Mouse (Mus musculus): ENCODE results near the gene Macrod2.

The Macrod2 gene

DNA sequence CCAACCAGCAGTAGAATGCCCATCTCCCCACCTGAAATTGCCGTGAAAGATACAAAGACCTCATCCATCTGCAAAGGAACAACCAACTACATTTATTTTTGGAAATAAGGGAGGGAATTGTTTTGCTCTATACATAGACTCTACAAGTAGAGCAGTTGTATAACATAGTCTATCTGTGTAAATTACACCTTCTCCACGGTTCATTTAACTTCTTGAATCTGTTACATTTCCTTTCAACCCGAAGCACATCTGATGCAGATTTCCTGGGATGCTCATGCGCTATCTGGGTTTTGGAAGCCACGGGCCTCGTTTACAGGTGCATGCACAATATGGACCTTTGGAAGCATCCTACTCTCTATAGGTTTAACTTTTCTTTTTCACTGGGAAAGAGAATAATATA, 175.8 kb downstream of the Macrod2 start:
- DNase-seq (ENCODE audit: low read depth, low spot score): no peak

GRCm38 (mm10) chr2:140592537-140593261, 197.6 kb downstream of the Macrod2 start:
- no peak for DNase-seq (ENCODE audit: low read depth, low spot score)

DNA sequence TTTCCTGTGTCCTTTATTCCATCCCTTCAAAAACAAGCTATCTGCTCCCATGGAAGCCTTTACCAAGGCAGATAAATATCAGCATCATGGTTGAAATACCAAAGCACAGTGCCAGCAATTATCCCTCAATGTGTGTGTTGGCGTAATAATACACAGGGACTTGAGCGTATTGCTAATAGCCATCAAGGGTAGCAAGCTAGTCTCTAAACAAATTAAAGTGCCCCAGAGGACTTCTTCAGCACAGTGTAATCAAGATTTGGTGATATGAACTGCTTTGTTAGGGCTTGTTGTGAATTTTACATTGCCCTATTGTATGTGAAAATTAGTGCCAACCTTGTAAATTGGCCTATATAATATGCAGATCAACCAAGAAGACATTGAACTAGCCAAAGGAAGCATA, 201.8 kb downstream of the Macrod2 start:
- DNase-seq (ENCODE audit: low read depth, low spot score): no peak

- DNase-seq (ENCODE audit: low read depth, low spot score): no peak
Observed at GRCm38 (mm10) chr2:140615451-140615850, 220.3 kb downstream of the Macrod2 start.

DNA sequence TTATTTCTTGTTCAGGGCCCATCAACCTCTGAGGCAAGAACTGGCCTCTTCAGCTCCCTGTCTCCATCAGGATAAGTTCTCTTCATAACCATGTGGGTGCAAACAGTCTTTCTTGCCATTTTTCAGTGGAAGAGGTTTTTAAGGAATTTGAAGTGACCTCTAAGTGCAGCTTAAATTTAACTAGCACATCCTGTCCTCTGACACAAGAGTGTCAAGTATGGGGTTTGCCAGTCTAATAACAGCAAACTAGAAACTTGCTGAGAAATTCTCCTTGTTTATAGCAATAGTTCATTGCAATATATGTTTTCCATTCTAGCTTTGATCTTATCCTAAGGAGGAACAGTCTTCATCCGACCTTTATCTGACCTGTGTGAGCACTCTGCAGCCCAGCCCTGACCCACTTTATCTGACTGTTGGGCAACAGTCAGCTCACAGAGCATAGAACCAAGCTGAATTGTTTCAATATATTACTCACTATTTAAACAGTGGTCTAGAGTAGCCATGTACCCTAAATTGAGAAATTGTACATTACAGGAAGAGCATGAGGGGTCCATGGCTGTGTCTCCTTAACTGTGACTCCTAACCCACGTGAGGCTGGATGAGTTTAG, 226.7 kb downstream of the Macrod2 start:
- no peak for DNase-seq (ENCODE audit: low read depth, low spot score)

DNA sequence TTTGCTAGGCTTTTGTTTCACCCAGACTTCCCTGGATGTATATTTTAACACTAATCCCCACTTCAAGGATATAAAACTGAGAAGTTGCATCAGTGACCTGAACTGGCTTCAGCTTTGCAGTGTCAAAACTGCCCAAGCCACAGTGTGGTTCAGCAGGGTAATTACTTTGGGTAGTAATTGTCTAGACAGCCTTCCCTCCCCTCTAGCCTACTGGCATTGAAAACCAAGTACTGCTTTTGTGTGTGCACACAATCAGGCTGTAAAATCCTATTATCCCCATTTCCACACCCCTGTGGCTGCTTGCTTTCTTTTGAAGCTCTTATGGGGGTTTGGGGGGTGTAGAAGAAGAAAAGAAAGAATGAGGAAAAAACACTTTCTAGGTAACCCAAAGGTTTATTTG, 258.4 kb downstream of the Macrod2 start:
- DNase-seq (ENCODE audit: low read depth, low spot score): no peak

- DNase-seq (ENCODE audit: low read depth, low spot score): no peak
Observed at GRCm38 (mm10) chr2:140653978-140654377, 258.9 kb downstream of the Macrod2 start.

DNA sequence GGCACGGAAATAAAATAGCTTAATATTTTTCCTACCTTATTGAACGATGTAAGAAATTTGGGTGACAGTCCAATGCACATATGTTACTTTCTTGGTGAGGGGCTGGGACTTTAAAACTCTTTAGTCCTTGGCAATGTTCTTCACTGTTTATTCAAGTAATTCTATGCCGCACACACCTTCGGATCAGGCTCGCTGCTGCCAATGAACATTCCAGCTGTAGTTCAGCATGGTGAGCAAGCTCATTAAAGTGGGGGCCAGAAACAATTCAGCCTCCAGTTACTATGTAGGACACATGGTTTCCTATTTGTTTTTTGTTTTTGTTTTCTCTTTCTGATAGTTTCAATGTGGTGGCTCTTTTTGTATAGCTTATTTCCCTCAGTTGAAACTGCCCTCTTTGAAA, 267.6 kb downstream of the Macrod2 start:
- DNase-seq (ENCODE audit: low read depth, low spot score): no peak

GRCm38 (mm10) chr2:140664381-140664780, 269.3 kb downstream of the Macrod2 start:
- no peak for DNase-seq (ENCODE audit: low read depth, low spot score)

GRCm38 (mm10) chr2:140666846-140667245, 271.7 kb downstream of the Macrod2 start:
- DNase-seq (ENCODE audit: low read depth, low spot score): no peak

GRCm38 (mm10) chr2:140667261-140668047, 272.3 kb downstream of the Macrod2 start:
- DNase-seq (ENCODE audit: low read depth, low spot score): no peak

GRCm38 (mm10) chr2:140668311-140668710, 273.2 kb downstream of the Macrod2 start:
- DNase-seq (ENCODE audit: low read depth, low spot score): peak; percentile 48

GRCm38 (mm10) chr2:140669081-140669480, 274.0 kb downstream of the Macrod2 start:
- DNase-seq (ENCODE audit: low read depth, low spot score): no peak

DNA sequence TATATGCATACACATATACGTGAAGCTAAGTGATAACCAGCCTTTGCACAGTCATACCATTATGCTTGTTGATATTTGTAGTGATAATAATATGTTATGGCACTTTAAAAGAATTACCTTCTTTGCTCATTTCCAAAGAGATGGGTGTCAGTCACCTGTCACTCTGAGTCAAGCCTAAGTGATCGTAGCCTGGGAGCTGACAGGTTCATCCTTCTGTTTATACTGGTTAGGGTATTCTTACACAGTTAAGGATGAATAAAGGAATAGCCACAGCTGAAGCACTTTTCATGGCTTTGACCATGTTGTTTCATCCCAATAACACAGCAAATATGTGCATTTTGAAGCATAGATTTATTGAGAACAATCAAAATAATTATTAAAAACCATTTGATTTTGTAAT, 274.7 kb downstream of the Macrod2 start:
- DNase-seq (ENCODE audit: low read depth, low spot score): no peak

DNA sequence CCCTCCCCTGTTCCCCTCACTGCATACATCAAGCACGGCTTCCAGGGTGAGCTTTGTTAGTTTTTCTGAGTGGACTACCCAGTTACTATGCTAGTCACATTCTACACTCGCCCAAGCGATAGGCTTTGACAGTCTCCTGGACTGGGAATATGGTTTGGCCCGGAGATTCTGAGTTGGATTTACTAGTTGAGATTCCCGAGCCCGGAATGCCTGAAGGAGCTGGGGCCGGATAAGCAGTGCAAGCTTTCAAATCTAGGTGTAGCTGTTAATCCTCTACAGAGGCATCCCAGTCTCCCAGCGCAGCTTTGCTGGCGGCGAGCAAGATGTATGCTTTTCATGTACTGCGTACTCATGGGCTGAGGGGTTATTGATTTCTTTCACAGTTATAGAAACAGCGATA, 275.3 kb downstream of the Macrod2 start:
- no peak for DNase-seq (ENCODE audit: low read depth, low spot score)

GRCm38 (mm10) chr2:140670963-140671702, 276.0 kb downstream of the Macrod2 start, which contains the start of gene Flrt3:
Flrt3 (minus strand) TSS chr2:140671469.
- DNase-seq (ENCODE audit: low read depth, low spot score): peak; percentile 73

- DNase-seq (ENCODE audit: low read depth, low spot score): no peak
Observed at GRCm38 (mm10) chr2:140673466-140673865, 278.4 kb downstream of the Macrod2 start.

DNA sequence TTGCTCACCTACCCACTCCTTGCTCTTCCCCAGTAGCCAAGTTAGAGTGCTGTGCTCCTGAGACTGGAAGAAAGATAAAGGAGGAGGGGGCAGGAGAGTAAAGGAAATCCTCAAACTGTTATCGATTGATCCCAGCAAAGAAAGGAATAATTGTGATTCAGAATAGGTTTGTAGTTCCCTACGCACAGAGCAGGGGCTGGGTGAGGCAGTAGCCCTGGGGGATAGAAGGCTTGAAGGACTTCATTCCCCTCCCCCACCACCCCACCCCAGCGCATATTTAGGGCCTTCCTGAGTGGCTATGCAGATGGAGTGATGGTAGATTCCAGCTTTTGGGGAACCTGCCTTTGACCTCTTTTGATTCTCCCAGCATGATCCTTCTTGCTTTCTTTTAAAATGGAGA, 281.6 kb downstream of the Macrod2 start:
- DNase-seq (ENCODE audit: low read depth, low spot score): no peak

- DNase-seq (ENCODE audit: low read depth, low spot score): no peak
Observed at GRCm38 (mm10) chr2:140690906-140691305, 295.8 kb downstream of the Macrod2 start.

- no peak for DNase-seq (ENCODE audit: low read depth, low spot score)
Observed at GRCm38 (mm10) chr2:140691403-140691802, 296.3 kb downstream of the Macrod2 start.

DNA sequence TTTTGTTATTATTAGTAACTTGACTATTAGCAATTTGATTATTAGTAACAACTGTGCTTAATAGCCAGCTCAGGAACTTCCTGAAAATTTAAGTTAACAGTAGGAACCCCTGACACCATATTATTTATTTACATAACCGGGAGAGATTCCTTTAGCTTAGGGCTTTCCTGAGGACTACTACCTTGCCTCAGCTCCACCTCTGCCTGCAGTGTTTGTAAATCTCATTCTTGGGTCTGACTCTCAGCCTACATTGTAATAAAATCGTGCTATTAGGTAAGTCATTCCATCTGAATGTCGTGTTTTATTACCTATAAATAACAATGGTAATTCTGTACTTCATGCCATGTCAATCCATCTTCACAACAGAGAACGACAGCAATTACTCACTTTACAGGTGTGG, 297.4 kb downstream of the Macrod2 start:
- DNase-seq (ENCODE audit: low read depth, low spot score): no peak

DNA sequence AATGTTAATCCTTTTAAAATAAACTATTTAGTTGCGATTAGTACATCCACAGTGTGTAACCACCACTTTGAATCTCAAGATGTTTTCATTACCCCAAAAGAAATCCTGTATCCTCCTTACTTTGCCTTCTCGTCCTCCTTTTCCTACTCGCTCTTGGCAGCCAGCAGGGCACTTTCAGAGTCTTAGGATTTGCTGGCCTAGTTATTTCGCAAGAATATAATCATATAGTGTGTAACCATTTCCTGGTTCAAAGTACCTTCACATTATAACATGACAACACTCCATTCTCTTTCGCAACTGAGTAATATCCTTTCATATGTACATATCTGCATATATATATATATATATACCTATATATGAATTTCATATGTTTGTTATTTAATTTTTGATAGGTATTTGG, 298.7 kb downstream of the Macrod2 start:
- DNase-seq (ENCODE audit: low read depth, low spot score): no peak

Data from retina, postnatal 7 days (tissue).